Mouse (Mus musculus) R1 (cell line): ENCODE results near the gene Oser1.
A peak's percentile ranks its signal among the peaks of the same experiment; 100 is the strongest.

Experiments
- DNase-seq: peaks from one replicate; pipeline ENCODE4 v3.0.0-alpha.2; 2018; ENCODE audit warnings: low read depth, low spot score

Oser1 gene

DNA sequence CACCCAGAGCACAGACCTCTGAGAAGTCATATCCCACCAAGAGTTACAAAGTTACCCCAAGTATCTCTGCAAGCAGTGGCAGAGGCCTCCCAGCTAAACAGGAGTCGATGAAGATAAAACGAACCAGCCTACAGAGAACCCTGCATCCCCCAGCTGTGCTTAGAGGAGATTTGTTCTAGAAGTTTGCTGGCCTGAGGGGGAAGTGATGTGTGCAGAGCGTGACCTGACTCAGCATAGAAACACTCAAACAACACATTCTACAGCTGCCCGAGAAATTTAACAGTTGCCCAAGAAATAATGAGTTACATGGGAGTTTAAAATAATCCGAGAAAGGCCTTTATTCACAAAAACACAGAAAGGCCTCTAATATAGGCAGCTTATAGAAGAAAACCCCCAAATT, 65.8 kb downstream of the Oser1 start:
- DNase-seq = no peak

DNA sequence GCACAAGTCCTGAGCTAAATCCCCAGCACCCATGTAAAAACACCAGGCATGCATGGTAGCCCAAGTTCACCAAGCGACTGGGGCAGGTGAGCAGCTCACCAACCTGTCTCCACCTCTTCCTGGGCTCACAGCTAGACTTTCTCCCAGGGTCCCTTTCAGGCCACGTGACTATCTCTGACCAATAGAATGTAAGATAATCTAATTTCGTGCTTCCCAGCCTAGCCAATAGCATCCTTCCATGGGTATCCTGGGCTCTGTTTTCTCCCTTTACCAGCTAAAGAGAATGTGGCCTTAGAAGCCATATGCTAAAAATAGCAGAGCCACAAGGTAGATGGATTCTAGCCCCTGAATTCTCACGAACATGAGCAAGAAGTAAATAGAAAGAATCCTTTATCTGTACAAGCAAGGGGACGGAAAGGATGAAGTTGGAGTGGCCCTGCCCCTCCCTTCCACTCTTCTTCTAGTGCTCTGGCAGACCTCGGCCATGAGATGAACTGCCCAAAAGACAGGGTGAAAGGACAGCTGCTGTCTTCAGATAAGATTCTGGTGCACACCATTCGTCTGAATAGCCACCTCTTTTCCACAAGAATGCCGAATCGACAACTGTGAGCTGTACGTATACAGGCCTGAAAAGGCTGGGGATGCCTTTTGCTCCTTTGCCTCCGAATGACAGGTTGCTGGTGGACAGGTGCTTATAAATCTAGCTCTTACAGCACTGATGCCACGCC, 68.2 kb downstream of the Oser1 start:
- peak; percentile 77 for DNase-seq
